Mouse (Mus musculus) left cerebral cortex, adult 18-20 months (tissue): ENCODE data around the gene Ddb2. TPM values are rescaled to one million over a fixed set of nuclear protein-coding genes. Genes with fewer than 3 reads are reported as not detected.

ENCODE experiments used
- DNase-seq, 2 experiments: peaks; one replicate each; pipeline ENCODE4 v3.0.0; 2021 to 2022; ENCODE audit warnings: low spot score in 2 of 2, mixed read lengths in 1 of 2
- total RNA-seq, 2 experiments: library from RNA; stranded (reverse); gene quantifications; 2 replicates each; pipeline ENCODE4 v1.2.3; 2021

The Ddb2 gene
- total RNA-seq, 2 experiments from 2014 or later = 10.9 to 13.5 TPM

- no peak for DNase-seq
Measured at GRCm38 (mm10) chr2:91194624-91195332, 42.0 kb downstream of the Ddb2 start.

- DNase-seq = no peak
Measured at GRCm38 (mm10) chr2:91190501-91190900, 46.3 kb downstream of the Ddb2 start.

GRCm38 (mm10) chr2:91187431-91187830 is 49.4 kb downstream of the Ddb2 start:
- DNase-seq = peak; percentile 42 to 57

- no peak for DNase-seq
Measured at GRCm38 (mm10) chr2:91186208-91186607, 50.6 kb downstream of the Ddb2 start.

GRCm38 (mm10) chr2:91183711-91184405 is 52.9 kb downstream of the Ddb2 start, which contains the start of gene Madd:
TSS of gene Madd (minus strand) at chr2:91183837.
- DNase-seq = no peak

- DNase-seq = peak; percentile 97 to 99
Measured at GRCm38 (mm10) chr2:91183148-91183513, 53.7 kb downstream of the Ddb2 start.

- peak; percentile 86 to 91 for DNase-seq
Measured at GRCm38 (mm10) chr2:91182405-91183147, 54.2 kb downstream of the Ddb2 start.

- no peak for DNase-seq
Measured at GRCm38 (mm10) chr2:91182016-91182404, 54.8 kb downstream of the Ddb2 start.

GRCm38 (mm10) chr2:91180706-91181105 is 56.1 kb downstream of the Ddb2 start:
- no peak for DNase-seq

GRCm38 (mm10) chr2:91179825-91180224 is 57.0 kb downstream of the Ddb2 start:
- no peak for DNase-seq

GRCm38 (mm10) chr2:91176234-91176633 is 60.5 kb downstream of the Ddb2 start:
- DNase-seq = no peak

GRCm38 (mm10) chr2:91175490-91175889 is 61.3 kb downstream of the Ddb2 start:
- DNase-seq = no peak

GRCm38 (mm10) chr2:91169587-91170322 is 67.0 kb downstream of the Ddb2 start:
- no peak for DNase-seq

GRCm38 (mm10) chr2:91167629-91168028 is 69.2 kb downstream of the Ddb2 start:
- no peak for DNase-seq

- no peak for DNase-seq
Measured at GRCm38 (mm10) chr2:91164991-91165390, 71.8 kb downstream of the Ddb2 start.

- DNase-seq = no peak
Measured at GRCm38 (mm10) chr2:91163532-91163931, 73.2 kb downstream of the Ddb2 start.

GRCm38 (mm10) chr2:91162952-91163351 is 73.8 kb downstream of the Ddb2 start:
- DNase-seq = no peak
